Mouse (Mus musculus) left cerebral cortex, postnatal 36 days (tissue): ENCODE results near the gene BC080695. TPM values are rescaled to one million over a fixed set of nuclear protein-coding genes. Genes with fewer than 3 reads are reported as not detected.
"Not testable (repeated sequence)": the region's sequence is repeated elsewhere in the genome, so short reads cannot be mapped to it uniquely, and the experiment has no call there.

Experiments used
- DNase-seq, 2 experiments: peaks; one replicate each; pipeline ENCODE4 v3.0.0; 2021 to 2022; ENCODE audit warnings: low spot score in 2 of 2, mixed read lengths in 1 of 2
- intact Hi-C: fragments of 180-260 bp; cut with DNase I; formaldehyde crosslinking; loops from one replicate; pipeline ENCODE4 v1.15.1; 2025
- total RNA-seq, 2 experiments: library from RNA; stranded (reverse); gene quantifications; 2 replicates each; pipeline ENCODE4 v1.2.3; 2021

Gene BC080695
- total RNA-seq, result not detected

GRCm38 (mm10) chr4:143551400-143551799, at the start of gene BC080695, which contains the start of gene Gm13057:
Gene BC080695 (plus strand): TSS chr4:143551700.
Gene Gm13057 (plus strand): TSS chr4:143551709.
- intact Hi-C loops, DNase-seq: not testable (repeated sequence)

- intact Hi-C loops, result no loop called here
- no peak for DNase-seq
These were observed 40.5 kb upstream of the BC080695 start, which contains the start of gene Gm13043 for GRCm38 (mm10) chr4:143511043-143511442. Gene Gm13043 (plus strand): TSS chr4:143511343.

- intact Hi-C loops, DNase-seq: not testable (repeated sequence)
These were observed 15.8 kb upstream of the BC080695 start, which contains the start of gene Gm13040 for GRCm38 (mm10) chr4:143535654-143536053. Gene Gm13040 (plus strand): TSS chr4:143535954.

GRCm38 (mm10) chr4:143611927-143612326, 60.4 kb downstream of the BC080695 start:
- DNase-seq, intact Hi-C loops: not testable (repeated sequence)

- intact Hi-C loops, result loop anchor here (5.0 kb wide), 1 partner anchor 278 kb away; no protein-coding TSS in a partner anchor
These were observed 63.2 kb downstream of the BC080695 start, which contains the start of gene Gm13083 for GRCm38 (mm10) chr4:143614703-143615102. Gene Gm13083 (plus strand): TSS chr4:143615003.

GRCm38 (mm10) chr4:143618101-143618500, 66.6 kb downstream of the BC080695 start:
- DNase-seq, result not testable (repeated sequence)
- intact Hi-C loops, result loop anchor here (5.0 kb wide), 1 partner anchor 274 kb away; no protein-coding TSS in a partner anchor

More at GRCm38 (mm10) chr4:143614703-143615102, 63.2 kb downstream of the BC080695 start, which contains the start of gene Gm13083:
- DNase-seq, result not testable (repeated sequence)

Other genes with a start within 250 kb of the BC080695 start
- gene Lrrc38, start 201.9 kb upstream of the BC080695 start, total RNA-seq, result 1 to 10 TPM; 1.7 to 3.0 TPM
- gene Pramel1, start 157.3 kb upstream of the BC080695 start, total RNA-seq, result not detected
- gene Pramef8, start 139.3 kb upstream of the BC080695 start, total RNA-seq, result 10 to 100 TPM; 13.2 to 14.1 TPM
- not detected for gene Oog4, start 101.4 kb upstream of the BC080695 start, total RNA-seq
- not detected for gene Gm13043, start 40.4 kb upstream of the BC080695 start, total RNA-seq
- gene Gm13040, start 15.7 kb upstream of the BC080695 start, total RNA-seq, result not detected
- not detected for gene Gm13057, start within 50 bp of the BC080695 start, total RNA-seq
- not detected for gene Gm13083, start 63.3 kb downstream of the BC080695 start, total RNA-seq
- gene Gm13088, start 105.5 kb downstream of the BC080695 start, total RNA-seq, result not detected
- not detected for gene Gm13089, start 151.0 kb downstream of the BC080695 start, total RNA-seq
- gene Gm13078, start 167.8 kb downstream of the BC080695 start, total RNA-seq, result not detected
- not detected for gene Gm13023, start 237.7 kb downstream of the BC080695 start, total RNA-seq